ENCODE assay signal across 11 mouse cellular contexts in genomic region chr17:50110650-50111415, GRCm38 (mm10).
DNase-seq lines count a peak whose midpoint lies in the region; ATAC-seq lines count a peak whose summit lies in the region.
"Had no signal": no experiment of that assay in that cellular context is flagged by ENCODE, and none has a peak within 500 bp of the region (broad histone marks: within the 10 kb centered on the region; RNA-seq: fewer than 3 reads in every experiment).

No protein-coding gene starts in this region.

- peak; percentile 70 to 71 for DNase-seq in heart, adult 9 months (ENCODE audit: low spot score in 2 of 2)
- DNase-seq in heart, postnatal 36 days = no peak
- DNase-seq in NIH3T3 (ENCODE audit: low read depth) = peak; percentile 68
- peak; percentile 50 to 67 for DNase-seq in lung, adult 18-20 months
- DNase-seq in monocyte, adult 2 months (ENCODE audit: low read depth in 1 of 2, low spot score in 2 of 2) = peak; percentile 17 to 30
- DNase-seq: cerebellum, adult 11-12 months; retina, postnatal 1 day; thymus, postnatal 4 days had no signal

- intact Hi-C loops in heart, postnatal 36 days (cut with DNase I) = no loop called here

- no peak for ATAC-seq in megakaryocyte-erythroid progenitor cell, adult 5-6 weeks (replicated peaks; ENCODE audit: low FRiP score, low TSS enrichment, poor library complexity, severe bottlenecking)
- ATAC-seq in erythroid progenitor cell, adult 5-6 weeks (replicated peaks; ENCODE audit: low FRiP score, poor library complexity, severe bottlenecking) = no peak
- ATAC-seq: intestine, embryonic 15.5 days had no signal

Comparison
In these comparisons a context has a peak if more than half of its experiments do, and no peak if none do; other contexts are left out.
1. DNase-seq: peak in heart, adult 9 months (2 of 2), NIH3T3 (single experiment), lung, adult 18-20 months (2 of 2) and monocyte, adult 2 months (2 of 2); none in heart, postnatal 36 days (0 of 2).